Mouse (Mus musculus) megakaryocyte, embryonic 14.5 days (primary cell): Measurements from ENCODE around the gene Dnajb2.

Source experiments
- FLI1 ChIP-seq: IDR thresholded peaks from 2 replicates; pipeline ENCODE4 v1.6.1; 2012; ENCODE audit warnings: low read length, inconsistent platforms, mixed read lengths
- GATA1 ChIP-seq: IDR thresholded peaks from 3 replicates; pipeline ENCODE4 v1.6.1; 2012; ENCODE audit warnings: mixed read lengths, low read length, inconsistent platforms, borderline replicate concordance

- TF ChIP-seq FLI1: no peak
- TF ChIP-seq GATA1: no peak
Measured at GRCm38 (mm10) chr1:75289888-75290431, 53.8 kb downstream of the Dnajb2 start.
